Mouse (Mus musculus): ENCODE results near the gene Ddx60.
A peak's percentile ranks its signal among the peaks of the same experiment; 100 is the strongest.
"Not testable (repeated sequence)": the region's sequence is repeated elsewhere in the genome, so short reads cannot be mapped to it uniquely, and the experiment has no call there.

Gene Ddx60

GRCm38 (mm10) chr8:61927777-61928494 lies at the start of gene Ddx60:
TSS of gene Ddx60 (plus strand) at chr8:61928087.
- DNase-seq (ENCODE audit: low read depth), result peak; percentile 89

- peak; percentile 3 for DNase-seq (ENCODE audit: low read depth)
Observed at GRCm38 (mm10) chr8:61894062-61894461, 33.8 kb upstream of the Ddx60 start.

- DNase-seq (ENCODE audit: low read depth), result no peak
Observed at GRCm38 (mm10) chr8:61896742-61897141, 31.1 kb upstream of the Ddx60 start.

- no peak for DNase-seq (ENCODE audit: low read depth)
Observed at GRCm38 (mm10) chr8:61897402-61897801, 30.5 kb upstream of the Ddx60 start.

- no peak for DNase-seq (ENCODE audit: low read depth)
Observed at GRCm38 (mm10) chr8:61901028-61901717, 26.7 kb upstream of the Ddx60 start.

GRCm38 (mm10) chr8:61902521-61902920 lies 25.4 kb upstream of the Ddx60 start, which contains the start of gene Palld:
TSS of gene Palld (minus strand) at chr8:61902690.
- no peak for DNase-seq (ENCODE audit: low read depth)

GRCm38 (mm10) chr8:61908303-61909215 lies 19.3 kb upstream of the Ddx60 start:
- DNase-seq (ENCODE audit: low read depth), result no peak

GRCm38 (mm10) chr8:61909313-61909712 lies 18.6 kb upstream of the Ddx60 start:
- DNase-seq (ENCODE audit: low read depth), result no peak

- no peak for DNase-seq (ENCODE audit: low read depth)
Observed at GRCm38 (mm10) chr8:61912817-61913216, 15.1 kb upstream of the Ddx60 start.

GRCm38 (mm10) chr8:61913957-61914356 lies 13.9 kb upstream of the Ddx60 start:
- DNase-seq (ENCODE audit: low read depth), result no peak

- no peak for DNase-seq (ENCODE audit: low read depth)
Observed at GRCm38 (mm10) chr8:61917287-61917686, 10.6 kb upstream of the Ddx60 start.

- no peak for DNase-seq (ENCODE audit: low read depth)
Observed at GRCm38 (mm10) chr8:61919145-61919788, 8.6 kb upstream of the Ddx60 start.

GRCm38 (mm10) chr8:61920389-61920788 lies 7.5 kb upstream of the Ddx60 start:
- no peak for DNase-seq (ENCODE audit: low read depth)

- no peak for DNase-seq (ENCODE audit: low read depth)
Observed at GRCm38 (mm10) chr8:61921454-61922054, 6.3 kb upstream of the Ddx60 start.

GRCm38 (mm10) chr8:61924518-61924917 lies 3.4 kb upstream of the Ddx60 start:
- no peak for DNase-seq (ENCODE audit: low read depth)

- no peak for DNase-seq (ENCODE audit: low read depth)
Observed at GRCm38 (mm10) chr8:61933243-61933642, 5.4 kb downstream of the Ddx60 start.

GRCm38 (mm10) chr8:61937576-61937975 lies 9.7 kb downstream of the Ddx60 start:
- no peak for DNase-seq (ENCODE audit: low read depth)

GRCm38 (mm10) chr8:61964591-61965375 lies 36.9 kb downstream of the Ddx60 start:
- not testable (repeated sequence) for DNase-seq (ENCODE audit: low read depth)

- no peak for DNase-seq (ENCODE audit: low read depth)
Observed at GRCm38 (mm10) chr8:61969581-61969980, 41.7 kb downstream of the Ddx60 start.

- no peak for DNase-seq (ENCODE audit: low read depth)
Observed at GRCm38 (mm10) chr8:61984941-61985340, 57.1 kb downstream of the Ddx60 start.
